Mouse (Mus musculus) monocyte, adult 2 months (primary cell): ENCODE results near the gene Dzank1.
A peak's percentile ranks its signal among the peaks of the same experiment; 100 is the strongest.

Experiments
- DNase-seq, 2 experiments: peaks; one replicate each; pipeline ENCODE4 v3.0.0; 2022; ENCODE audit warnings: low spot score in 2 of 2, low read depth in 1 of 2

Gene Dzank1

DNA sequence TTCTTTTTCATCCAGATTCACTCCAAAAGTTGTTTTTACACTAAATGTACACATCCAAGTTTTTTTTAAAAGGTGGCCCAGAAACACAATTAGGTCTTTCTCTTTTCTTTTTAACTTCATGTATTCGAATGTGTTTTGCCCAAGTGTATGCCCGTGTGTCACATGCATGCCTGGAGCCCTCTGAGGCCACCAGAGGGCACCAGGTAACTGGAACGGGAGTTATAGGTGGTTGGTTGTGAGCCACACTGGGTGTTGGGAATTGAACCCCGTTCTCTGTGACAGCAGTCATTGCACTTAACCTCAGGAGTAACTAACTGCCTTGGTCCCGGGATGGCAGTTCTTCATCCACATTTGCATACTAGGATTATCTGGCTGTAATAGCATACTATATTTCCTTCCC is 60.0 kb downstream of the Dzank1 start:
- no peak for DNase-seq

DNA sequence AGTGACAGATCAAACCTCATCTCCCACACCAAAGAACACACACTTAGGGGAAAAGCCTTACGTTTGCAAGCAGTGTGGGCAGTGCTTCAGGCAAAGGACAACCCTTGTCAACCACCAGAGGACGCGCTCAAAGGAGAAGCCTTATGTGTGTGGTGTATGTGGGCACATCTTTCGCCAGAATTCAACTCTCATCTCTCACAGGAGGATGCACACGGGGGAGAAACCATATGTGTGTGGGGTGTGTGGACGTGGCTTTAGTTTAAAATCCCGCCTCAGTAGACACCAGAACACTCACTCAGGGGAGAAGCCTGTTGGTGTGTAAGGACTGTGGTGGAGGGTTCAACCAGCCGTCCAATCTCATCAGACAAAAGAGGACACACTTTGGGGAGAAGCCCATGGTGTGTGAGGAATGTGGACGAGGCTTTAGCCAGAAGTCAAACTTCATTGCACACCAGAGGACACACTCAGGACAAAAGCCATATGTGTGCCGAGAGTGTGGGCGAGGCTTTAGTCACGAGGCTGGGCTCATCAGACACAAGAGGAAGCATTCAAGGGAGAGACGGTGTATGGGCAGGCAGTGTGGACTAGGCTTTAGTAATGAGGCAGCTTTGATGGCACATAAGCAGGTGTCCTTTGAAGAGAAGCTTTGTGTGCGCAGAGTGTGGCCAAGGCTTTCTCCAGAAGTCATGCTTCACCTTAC is 61.2 kb downstream of the Dzank1 start:
- no peak for DNase-seq

DNA sequence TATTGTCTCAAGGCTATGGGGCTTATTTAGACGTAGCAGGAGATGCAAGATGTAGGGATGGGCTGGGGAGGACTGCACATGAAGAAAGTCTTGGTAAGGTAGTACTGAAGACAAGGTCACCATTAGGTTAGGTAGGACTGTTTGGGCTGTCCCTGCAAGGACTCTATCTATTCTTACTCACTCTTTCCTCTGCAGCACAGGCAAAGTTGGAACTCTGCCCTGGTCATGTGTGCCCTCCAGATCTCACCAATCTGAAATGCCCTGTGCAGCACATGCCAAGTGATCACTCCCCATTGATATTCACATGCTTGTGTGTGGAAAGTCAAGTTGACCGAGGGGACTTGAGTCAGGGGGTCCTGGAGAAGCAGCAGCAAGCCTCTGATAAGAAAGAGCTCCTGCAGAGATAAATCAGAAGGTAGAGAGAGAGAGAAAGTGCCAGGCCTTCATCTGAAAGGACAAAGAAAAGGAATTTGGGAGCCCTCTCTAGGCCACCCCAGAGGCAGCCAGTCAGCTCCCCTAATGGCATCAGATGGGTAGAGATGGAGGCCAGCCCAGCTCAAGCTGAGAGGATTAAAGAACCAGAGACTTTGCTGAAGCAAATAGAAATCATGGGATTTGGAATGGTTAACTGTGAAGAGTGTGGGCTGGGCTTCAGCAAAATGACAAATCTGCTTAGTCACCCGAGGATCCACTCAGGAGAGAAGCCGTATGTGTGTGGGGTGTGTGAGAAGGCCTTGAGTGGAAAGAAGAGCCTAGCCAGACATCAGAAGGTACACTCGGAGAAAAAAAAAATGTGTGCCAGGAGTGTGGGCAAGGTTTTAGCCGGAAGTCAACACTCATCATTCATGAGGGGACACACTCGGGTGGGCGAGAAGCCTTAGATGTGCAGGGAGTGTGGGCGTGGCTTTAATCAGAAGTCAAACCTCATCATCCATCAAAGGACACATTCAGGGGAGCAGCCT is 62.1 kb downstream of the Dzank1 start:
- no peak for DNase-seq

DNA sequence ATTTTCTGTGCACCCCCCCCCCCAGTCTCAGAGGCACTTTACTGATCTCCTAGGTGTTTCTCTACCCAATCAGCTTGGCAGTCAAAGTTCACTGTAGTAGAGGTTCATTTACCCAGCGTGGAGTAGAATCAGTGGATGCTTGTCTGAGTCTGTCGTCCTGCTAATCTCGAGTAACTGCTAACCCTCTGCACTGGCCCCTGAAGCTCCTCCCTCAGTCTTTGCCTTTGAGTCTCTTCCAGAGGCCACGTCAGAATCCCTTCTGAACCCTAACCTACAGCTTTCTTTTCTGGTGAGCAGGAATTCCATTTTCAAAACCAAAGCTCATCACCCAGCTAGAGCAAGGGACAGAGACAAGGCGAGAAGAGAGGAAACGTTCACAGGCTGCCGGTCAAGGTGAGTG is 63.0 kb downstream of the Dzank1 start:
- DNase-seq: no peak

DNA sequence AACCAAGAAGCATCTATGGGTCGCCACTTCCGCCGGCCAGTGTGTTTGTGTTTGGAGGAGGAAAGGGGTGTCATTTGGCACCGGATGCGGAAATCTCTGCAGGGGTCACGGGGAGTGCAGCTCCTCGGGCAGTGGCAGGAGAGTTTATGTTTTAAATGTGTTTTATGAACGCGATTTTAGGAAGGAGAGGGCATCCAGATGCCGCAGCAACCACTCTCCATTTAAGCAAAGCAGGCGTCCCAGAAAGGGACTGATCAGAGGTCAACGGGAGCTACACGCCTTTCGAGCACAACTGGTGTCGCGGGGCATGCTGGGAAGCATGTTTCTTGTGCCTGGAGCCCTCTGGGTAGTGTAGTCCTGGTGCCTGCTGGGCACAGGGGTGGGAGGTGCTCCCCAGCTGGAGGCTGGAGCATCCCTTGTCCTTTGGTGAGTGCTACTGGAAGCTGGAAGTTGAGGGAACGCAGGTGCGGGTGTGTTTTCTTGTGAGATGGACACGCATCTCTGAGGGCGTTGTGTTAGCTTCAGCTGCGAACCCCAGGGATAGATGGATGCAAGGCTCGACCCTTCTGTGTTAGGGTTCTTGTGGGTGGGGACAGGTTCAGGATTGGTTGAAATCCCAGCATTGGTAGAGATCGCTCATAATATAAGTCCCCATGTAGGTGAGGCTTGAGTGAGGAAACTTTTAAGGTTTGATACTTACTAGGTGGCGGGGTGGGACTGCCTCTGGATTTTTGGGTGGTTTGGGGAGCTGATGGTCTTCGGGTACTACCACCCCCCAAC is 68.0 kb downstream of the Dzank1 start:
- DNase-seq: peak; percentile 1 to 25

DNA sequence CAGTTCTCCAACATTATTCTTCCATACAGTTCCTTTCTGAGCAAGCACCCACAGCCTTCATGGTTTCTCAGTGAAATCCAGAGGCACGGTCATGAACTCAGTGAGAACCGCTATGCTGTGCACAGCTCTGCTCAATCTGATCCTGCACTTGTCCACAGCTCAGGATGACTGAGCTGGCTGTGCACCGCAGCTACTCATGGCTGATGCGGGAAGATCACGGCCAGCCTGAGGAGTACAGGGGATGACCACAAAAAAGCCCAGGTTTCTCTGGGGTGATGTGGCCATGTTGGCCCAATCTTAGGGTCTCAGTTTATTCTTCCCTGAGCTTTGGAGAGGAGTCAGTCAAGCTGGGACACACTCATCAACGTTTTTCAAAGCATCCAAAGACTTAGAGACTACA is 68.9 kb downstream of the Dzank1 start:
- DNase-seq: no peak

DNA sequence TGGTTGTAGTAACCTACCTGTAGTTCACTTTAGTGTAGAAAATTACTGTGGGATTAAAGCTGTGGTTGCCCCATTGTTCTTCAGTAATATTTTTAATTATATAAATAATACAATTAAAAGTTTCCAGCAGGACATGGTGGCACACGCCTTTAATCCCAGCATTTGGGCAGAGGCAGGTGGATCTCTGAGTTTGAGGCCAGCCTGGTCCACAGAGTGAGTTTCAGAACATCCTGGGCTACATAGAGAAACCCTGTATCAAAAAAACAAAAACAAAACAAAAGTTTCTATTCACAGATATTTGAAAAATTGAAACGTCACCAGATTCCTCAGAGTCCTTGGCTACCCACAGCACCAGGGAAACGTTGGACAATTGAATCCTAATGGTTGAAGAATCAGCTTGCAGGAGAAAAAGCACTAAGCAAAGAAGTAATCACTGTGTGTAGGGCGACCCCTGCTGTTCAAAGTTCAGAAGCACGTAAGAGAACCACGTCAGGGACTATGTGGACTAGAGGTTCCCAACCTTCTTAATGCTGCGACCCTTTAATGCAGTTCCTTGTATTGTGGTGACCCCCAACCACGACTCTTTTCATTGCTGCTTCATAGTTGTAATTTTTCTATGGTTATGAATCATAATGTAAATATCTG is 74.7 kb downstream of the Dzank1 start:
- DNase-seq: peak; percentile 22 to 52

DNA sequence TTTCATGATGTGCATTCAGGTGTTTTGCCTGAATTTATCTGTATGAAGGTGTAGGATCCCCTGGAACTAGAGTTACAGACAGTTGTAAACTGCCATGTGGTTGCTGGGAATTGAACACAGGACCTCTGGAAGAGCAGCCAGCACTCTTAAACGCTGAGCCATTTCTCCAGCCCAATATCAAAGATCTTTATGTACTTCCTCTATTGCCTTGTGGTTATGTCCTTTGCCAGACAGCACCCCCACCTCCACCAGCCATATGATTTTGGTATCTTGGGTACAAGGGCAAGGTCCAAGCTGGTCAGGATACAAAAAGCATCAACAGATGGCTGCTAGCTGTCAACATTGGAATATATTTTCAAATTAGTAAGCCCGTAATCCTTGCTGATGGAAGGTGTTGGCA is 76.8 kb downstream of the Dzank1 start:
- no peak for DNase-seq

DNA sequence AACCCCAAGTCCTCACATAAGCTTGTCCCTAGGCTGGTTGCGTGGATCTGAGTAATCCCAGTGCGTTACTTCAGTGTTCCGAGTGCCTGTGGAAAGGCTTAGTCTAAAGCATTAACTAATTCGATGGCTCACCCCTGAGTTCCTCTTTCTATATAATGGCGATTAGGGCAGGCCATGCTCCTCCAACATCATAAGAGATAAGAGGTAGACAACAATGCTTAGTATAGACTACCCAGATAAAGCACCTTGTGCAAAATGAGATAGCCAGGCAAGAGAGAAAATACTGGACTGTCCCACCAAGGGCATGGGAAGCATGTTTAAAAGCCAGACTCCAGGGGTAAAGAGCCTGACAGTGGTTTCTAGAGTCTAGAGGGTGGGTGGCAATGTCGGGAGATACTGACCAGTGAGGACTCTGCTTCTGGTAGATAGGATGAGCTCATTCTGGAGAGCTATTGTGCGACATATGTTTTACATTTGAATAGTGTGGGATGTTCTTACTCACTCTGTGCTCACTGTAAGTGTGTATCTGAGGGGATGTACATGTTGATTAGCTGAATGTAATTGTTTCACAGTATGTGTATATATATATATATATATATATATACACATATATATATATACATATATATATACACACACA is 80.7 kb downstream of the Dzank1 start:
- DNase-seq: no peak

DNA sequence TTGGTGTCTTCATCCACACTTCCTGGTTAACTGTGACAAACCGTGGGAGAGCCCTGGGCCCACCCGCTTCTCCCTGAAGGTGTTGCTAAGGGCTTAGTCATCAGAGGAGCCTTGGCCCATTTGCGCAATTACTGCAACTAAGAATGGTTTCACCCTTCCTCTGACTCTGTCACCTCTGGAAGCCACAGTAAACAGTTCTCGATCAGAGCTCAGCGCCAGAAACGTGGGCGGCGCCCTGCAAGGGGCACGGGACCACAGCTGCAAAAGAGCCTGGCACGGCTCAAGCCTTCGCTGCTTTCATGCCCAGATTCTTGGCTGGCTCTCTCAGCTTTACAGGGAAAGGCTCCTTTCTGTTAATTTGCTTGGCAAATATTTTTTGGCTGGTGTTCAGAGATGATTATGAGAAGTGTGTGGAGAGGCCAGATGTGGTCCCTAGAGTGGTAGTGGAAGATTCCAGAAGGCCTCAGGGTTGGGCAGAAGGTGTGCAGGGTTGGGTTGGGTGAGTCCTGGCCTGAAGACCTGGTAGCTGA is 85.8 kb downstream of the Dzank1 start:
- peak; percentile 33 to 63 for DNase-seq

DNA sequence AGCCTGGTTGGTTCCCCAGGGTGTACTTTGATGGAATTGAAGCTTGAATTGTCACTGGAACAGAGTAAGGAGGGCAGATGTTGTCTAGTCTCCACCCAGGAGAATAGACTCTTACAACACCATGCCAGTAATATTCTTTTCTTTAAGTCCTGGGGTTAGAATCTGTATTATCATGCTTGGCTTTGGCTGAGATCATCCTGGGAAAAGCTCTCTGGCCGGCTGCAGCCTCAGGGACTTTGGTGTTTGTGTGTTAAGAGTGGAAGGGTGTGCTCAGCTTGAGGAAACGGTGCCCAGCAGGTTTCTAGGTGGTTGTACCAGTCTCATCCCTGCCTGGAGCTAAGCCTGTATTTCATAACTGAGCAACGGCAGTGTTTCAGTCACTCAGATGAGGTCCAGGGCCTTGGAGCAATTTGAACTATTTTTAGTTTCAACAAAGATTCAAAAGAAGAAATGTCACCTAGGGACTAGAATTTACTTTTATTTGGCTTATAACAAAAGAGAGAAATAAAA is 88.0 kb downstream of the Dzank1 start:
- no peak for DNase-seq

DNA sequence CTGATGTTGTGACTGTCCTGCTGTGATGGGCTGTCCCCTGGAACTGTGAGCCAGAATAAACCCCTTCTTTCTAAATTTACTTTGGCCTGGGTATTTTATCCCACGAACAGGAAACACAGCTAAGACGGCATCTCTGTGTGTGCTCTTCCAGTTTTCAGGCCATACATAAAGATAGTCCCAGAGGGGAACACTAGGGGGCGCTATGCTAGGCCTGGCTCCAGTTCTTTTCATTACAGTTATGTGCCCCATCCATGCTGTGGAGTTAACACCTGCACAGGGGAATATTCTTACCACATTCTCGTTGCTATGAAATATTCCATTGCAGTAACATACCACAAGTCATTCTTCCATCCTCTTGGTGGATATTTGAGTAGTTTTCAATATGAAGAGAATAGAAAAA is 88.8 kb downstream of the Dzank1 start:
- DNase-seq: no peak

DNA sequence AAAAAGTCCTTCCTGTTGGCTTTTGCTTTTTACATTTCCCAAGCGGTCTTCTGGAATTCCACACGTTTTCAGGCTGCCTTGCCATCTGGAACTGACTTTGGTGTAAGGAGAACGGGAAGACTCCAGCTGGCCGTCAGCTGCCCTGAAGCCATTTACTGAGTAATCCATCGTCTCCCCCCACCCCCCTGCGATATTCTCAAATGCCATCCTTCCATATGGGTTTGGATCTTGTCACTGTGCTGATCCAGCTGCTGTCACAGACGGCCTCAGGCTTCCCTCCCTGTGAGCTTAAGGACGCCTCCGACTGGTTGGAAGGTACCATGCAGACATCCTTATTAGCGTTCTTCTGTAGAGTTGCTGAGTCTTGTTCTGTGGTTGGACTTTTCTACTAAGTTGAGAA is 91.5 kb downstream of the Dzank1 start:
- DNase-seq: no peak

DNA sequence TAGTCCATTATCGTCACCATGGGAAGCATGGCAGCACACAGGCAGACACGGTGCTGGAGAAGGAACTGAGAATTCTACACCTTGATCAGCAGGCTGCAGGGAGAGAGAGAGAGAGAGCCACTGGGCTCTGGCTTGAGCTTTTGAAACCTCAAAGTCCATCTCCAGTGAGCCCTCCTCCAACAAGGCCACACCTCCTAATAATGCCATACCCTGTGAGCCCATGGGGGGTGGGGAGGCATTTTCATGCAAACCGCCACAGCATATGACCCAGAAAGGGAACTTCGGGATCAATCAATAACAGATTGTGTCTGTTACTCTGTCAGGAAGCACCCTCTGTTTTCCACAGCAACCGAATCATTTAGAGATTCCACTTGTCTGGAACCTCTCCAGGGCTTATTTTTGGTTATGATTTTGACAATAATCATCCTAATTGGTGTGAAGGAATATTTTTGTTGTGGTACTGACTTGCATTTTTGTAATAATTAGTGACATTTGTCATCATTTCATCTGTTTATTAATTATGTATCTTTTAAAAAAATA is 95.9 kb downstream of the Dzank1 start:
- DNase-seq: no peak

DNA sequence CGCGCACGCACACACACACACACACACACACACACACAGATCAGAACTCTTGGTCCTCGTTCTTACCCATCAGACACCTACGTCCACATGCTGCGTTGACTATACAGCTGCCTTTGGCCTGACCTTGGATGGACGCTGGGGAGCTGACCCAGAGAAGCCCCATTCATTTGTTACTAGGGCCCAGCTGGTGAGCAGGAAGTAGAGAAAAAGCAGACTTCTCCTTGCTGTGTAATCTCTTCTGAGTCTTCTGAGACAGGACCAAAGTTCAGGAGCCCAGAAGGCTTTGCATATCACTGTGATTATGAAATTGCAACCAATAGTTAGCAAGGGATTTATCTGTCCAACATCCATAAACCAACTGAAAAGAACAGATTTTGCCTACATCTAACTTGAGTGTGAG is 98.0 kb downstream of the Dzank1 start:
- DNase-seq: no peak

DNA sequence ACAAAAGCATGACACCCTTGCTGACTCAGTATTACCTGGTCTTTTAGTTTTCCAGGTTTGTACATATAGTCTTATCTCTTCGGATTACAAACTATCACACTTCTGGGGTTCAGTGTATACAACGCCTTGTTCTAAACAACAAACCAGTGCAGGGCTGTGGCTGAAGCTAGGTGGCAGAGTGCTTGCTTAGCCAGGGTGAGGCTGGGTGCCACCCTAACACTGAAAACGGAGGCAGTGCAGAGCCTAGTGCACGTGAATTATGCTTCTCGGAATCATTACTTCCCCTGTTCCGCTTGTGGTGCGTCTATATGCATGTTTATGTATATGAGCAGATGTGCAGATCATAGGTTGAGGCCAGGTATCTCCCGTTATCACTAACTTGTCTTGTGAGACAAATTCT is 98.6 kb downstream of the Dzank1 start:
- DNase-seq: no peak

DNA sequence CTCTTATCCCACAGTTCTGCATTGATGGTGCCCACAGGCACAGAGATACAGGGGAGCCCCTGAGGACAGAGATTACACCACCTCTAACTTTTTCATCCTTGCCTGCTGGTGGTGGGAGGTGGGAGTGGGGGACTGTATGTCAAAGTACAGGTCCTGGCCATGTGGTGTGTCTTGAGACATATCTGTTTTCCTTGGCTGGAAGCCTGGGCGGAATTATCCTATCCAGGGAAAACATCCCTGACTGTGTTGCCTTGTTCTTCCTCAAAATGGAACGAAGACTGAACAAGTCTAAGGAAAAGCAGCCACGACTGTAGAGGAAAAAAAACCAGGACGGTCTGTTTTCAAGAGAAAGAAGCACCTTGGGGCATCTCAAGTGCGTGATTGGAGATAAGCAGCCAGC is 99.4 kb downstream of the Dzank1 start:
- no peak for DNase-seq

DNA sequence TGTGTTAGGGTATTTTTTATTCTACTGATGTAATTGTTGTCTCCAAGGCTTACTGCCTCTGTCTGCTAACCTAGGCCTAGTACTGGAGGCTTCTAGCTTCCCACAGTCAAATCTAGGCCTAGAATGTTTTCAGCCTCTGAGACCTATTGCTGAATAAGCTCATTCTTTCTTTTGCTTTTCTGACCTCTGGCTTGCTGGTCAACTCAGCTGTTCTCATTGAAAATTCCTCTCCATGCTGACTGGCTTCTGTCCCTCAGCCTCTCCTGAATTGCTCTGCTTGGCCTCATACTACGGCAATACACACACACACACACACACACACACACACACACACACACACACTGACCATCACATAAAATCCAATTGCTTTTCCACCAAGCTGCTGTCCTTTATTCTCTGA is 101.5 kb downstream of the Dzank1 start:
- no peak for DNase-seq

DNA sequence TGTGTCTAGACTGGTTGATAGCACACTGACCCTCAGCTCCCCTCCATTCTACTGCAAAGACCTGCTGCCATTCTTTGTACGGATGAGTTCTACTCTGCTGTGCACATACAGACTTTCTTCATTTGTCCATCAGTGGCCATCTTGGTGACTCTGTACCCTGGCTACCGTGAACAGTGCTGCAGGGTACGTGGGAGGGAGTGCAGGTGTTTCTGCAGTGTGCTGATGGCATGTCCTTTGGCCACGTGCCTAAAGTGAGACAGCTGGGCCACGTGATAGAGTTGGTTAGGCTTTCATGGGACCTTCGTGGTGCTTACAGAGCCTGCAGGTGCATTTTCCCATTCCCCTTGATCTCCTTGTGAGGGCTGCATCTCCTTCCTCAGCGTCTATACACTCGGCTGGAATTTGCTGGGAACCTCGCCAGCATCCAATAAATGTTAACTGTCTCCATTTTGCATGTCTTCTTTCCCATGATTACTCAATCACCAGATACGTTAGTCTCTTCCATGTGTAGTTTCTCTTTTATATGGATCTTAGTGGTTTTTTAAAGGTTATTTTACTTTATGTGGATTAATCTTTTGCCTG is 105.0 kb downstream of the Dzank1 start:
- DNase-seq: no peak
